Mouse (Mus musculus): ENCODE data around the gene Pde10a. TPM values are rescaled to one million over a fixed set of nuclear protein-coding genes. Genes with fewer than 3 reads are reported as not detected.
A peak's percentile ranks its signal among the peaks of the same experiment; 100 is the strongest.

Gene Pde10a
- polyA plus RNA-seq, 1 experiment from 2014 or later = 2.6 TPM

GRCm38 (mm10) chr17:8538102-8538501 is 12.9 kb downstream of the Pde10a start:
- 63% methylated on average over 3 of the region's 3 CpGs for WGBS
- ATAC-seq (ENCODE audit: insufficient read depth) (no peak), DNase-seq (peak; percentile 17)
- H3K4me1 ChIP-seq (ENCODE audit: insufficient read depth) = no peaks in the 10 kb centered on the region
- peak; percentile 38 for TF ChIP-seq CTCF (IDR thresholded peaks at IDR 0.05; ENCODE audit: low read depth)
- no peak overlapping the region for H3K4me3 ChIP-seq (ENCODE audit: low read depth, low read length)
- H3K9me3 ChIP-seq (ENCODE audit: low read depth, low read length) = no peaks in the 10 kb centered on the region
- H3K27me3 ChIP-seq (ENCODE audit: insufficient read depth, low read length) = no peaks in the 10 kb centered on the region
- no peak overlapping the region for H3K9ac ChIP-seq
- no peak overlapping the region for H3K4me2 ChIP-seq
- H3K36me3 ChIP-seq (ENCODE audit: insufficient read depth) = no peaks in the 10 kb centered on the region
- H3K27ac ChIP-seq (ENCODE audit: low read depth) = no peak overlapping the region

DNA sequence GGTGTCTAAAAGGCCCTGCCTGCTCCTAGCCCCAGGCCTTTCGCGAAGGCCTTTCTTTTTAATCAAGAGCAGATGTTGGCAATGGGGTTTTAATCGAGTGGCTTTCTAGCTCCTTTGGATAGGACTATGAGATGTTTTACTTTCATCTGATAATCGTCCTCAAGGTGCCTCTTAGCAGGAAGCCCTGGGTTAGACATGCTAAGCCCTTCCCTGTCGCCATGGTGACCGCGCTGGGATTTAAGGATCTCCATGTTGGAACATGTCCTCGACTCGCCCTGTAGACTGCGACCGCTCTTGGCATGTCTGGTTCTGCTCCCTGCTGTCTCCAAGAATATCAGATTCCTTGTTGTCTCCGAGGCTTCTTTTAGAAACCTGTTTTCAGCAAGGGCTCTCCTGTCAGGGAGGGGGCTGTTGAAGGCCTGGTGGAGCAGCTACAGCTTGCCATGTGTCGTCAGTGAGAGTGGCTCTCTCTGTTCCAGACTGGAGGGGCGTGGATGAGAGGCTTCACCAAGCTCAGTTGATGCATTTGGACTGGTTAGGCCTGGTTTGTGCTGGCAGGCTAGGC is 16.9 kb downstream of the Pde10a start:
- Histone ChIP-seq H3K9me3 (ENCODE audit: low read depth, low read length) (no peaks in the 10 kb centered on the region), H3K4me2 (no peak overlapping the region), H3K4me1 (ENCODE audit: insufficient read depth) (no peaks in the 10 kb centered on the region), H3K27me3 (ENCODE audit: insufficient read depth, low read length) (no peaks in the 10 kb centered on the region), H3K27ac (ENCODE audit: low read depth) (no peak overlapping the region), H3K4me3 (ENCODE audit: low read depth, low read length) (no peak overlapping the region), H3K9ac (no peak overlapping the region), H3K36me3 (ENCODE audit: insufficient read depth) (no peaks in the 10 kb centered on the region)
- DNase-seq = no peak
- no peak for TF ChIP-seq CTCF (IDR thresholded peaks at IDR 0.05; ENCODE audit: low read depth)
- no peak for ATAC-seq (ENCODE audit: insufficient read depth)
- 73% methylated on average over 14 of the region's 14 CpGs for WGBS

DNA sequence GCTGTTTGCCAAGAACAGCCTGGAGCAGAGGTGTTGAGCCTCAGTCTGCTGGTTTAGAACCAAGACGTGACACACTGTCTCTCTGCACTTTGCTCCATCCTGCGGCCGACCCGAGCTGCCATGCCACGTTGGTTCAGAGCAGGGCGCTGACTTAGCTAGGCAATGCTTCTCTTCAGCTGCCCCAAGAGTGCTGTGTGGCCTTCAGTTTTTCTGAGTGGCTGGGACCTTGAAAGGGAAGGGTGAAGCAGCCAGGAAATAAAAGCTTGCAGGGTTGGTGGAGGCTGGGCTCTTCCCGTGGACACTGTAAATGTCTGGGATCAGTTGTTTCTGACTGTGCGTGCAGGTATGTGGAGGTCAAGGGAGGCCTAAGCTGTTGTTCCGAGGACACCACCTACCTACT is 21.2 kb downstream of the Pde10a start:
- Histone ChIP-seq H3K4me2 (no peak overlapping the region), H3K27me3 (ENCODE audit: insufficient read depth, low read length) (no peaks in the 10 kb centered on the region), H3K9me3 (ENCODE audit: low read depth, low read length) (no peaks in the 10 kb centered on the region), H3K4me1 (ENCODE audit: insufficient read depth) (no peaks in the 10 kb centered on the region), H3K27ac (ENCODE audit: low read depth) (no peak overlapping the region), H3K36me3 (ENCODE audit: insufficient read depth) (no peaks in the 10 kb centered on the region), H3K4me3 (ENCODE audit: low read depth, low read length) (no peak overlapping the region), H3K9ac (no peak overlapping the region)
- ATAC-seq (ENCODE audit: insufficient read depth) (no peak), DNase-seq (no peak)
- no peak for TF ChIP-seq CTCF (IDR thresholded peaks at IDR 0.05; ENCODE audit: low read depth)
- WGBS = 74% methylated on average over 9 of the region's 9 CpGs

GRCm38 (mm10) chr17:8548733-8549132 is 23.6 kb downstream of the Pde10a start:
- no peak for TF ChIP-seq CTCF (IDR thresholded peaks at IDR 0.05; ENCODE audit: low read depth)
- Histone ChIP-seq H3K9ac (no peak overlapping the region), H3K36me3 (ENCODE audit: insufficient read depth) (no peaks in the 10 kb centered on the region), H3K4me2 (no peak overlapping the region), H3K9me3 (ENCODE audit: low read depth, low read length) (no peaks in the 10 kb centered on the region), H3K4me1 (ENCODE audit: insufficient read depth) (no peaks in the 10 kb centered on the region), H3K4me3 (ENCODE audit: low read depth, low read length) (no peak overlapping the region), H3K27ac (ENCODE audit: low read depth) (no peak overlapping the region), H3K27me3 (ENCODE audit: insufficient read depth, low read length) (no peaks in the 10 kb centered on the region; the same call in 1 of the 2 replicates)
- 75% methylated on average over 4 of the region's 4 CpGs for whole genome bisulfite sequencing
- no peak for DNase-seq
- no peak for ATAC-seq (ENCODE audit: insufficient read depth)

DNA sequence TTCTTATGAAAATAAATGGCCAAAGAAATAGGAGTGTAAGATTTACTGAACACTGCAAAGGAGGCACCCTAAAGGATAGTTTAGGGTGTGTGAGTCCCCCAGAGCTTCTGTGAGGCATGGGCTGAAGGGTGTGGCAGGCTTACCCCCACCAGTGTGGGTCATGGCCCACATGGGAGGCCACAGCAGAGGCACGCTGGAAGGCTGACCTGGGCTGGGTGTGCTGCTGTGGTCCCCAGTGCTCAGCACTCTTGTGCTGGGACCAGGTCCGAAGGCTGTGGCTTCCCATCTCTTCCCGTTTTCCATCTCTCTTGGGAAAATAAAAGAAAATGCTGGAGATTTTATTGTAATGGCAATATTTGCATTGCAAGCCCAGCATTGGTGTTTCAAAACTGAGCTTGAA is 26.5 kb downstream of the Pde10a start:
- H3K36me3 ChIP-seq (ENCODE audit: insufficient read depth) = no peaks in the 10 kb centered on the region
- no peak overlapping the region for H3K9ac ChIP-seq
- H3K4me2 ChIP-seq = no peak overlapping the region
- 67% methylated on average over 3 of the region's 3 CpGs for WGBS
- H3K27me3 ChIP-seq (ENCODE audit: insufficient read depth, low read length) = no peaks in the 10 kb centered on the region; the same call in 1 of the 2 replicates
- DNase-seq = no peak
- H3K27ac ChIP-seq (ENCODE audit: low read depth) = no peak overlapping the region
- H3K4me1 ChIP-seq (ENCODE audit: insufficient read depth) = no peaks in the 10 kb centered on the region
- no peak for ATAC-seq (ENCODE audit: insufficient read depth)
- H3K9me3 ChIP-seq (ENCODE audit: low read depth, low read length) = no peaks in the 10 kb centered on the region
- H3K4me3 ChIP-seq (ENCODE audit: low read depth, low read length) = no peak overlapping the region
- no peak for TF ChIP-seq CTCF (IDR thresholded peaks at IDR 0.05; ENCODE audit: low read depth)

DNA sequence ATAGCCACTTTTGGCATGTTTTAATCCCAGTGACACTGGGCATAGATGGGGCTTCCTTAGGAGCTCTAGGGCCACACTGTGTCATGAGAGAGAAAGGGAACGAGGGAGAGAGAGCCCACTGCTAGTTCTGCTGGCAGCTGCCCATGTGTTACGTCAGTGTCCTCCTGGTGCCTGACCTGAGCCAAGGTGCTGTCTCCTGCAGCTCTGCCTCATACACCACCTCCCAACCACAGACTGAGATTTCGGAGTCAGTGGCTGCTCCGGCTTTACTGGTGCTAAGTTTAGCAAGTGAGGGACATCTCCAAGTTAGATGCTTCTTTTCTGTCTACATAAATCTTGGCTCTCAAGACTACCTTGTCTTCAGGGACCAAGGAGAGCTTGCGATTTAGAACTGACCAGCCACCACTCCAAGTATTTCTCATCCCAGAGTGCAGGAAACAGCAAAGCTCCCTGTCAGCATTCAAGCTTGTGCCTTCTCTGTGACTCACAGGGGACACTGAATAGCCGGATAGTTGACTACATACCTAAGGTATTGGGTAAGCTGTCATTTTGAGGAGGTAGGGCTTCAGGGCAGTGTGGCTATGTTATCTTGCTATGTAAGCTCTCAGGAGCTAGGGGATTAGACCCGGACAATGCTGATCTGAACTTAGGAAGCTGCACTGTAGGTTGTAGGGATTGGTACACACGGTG is 27.3 kb downstream of the Pde10a start:
- no peak for TF ChIP-seq CTCF (IDR thresholded peaks at IDR 0.05; ENCODE audit: low read depth)
- DNase-seq (peak; percentile 3), ATAC-seq (ENCODE audit: insufficient read depth) (no peak)
- Histone ChIP-seq H3K27ac (ENCODE audit: low read depth) (no peak overlapping the region), H3K9ac (no peak overlapping the region), H3K4me3 (ENCODE audit: low read depth, low read length) (no peak overlapping the region), H3K4me2 (no peak overlapping the region), H3K27me3 (ENCODE audit: insufficient read depth, low read length) (no peaks in the 10 kb centered on the region; the same call in 1 of the 2 replicates), H3K4me1 (ENCODE audit: insufficient read depth) (no peaks in the 10 kb centered on the region), H3K9me3 (ENCODE audit: low read depth, low read length) (no peaks in the 10 kb centered on the region), H3K36me3 (ENCODE audit: insufficient read depth) (no peaks in the 10 kb centered on the region)
- WGBS = 67% methylated on average over 8 of the region's 8 CpGs

- no peak for TF ChIP-seq CTCF (IDR thresholded peaks at IDR 0.05; ENCODE audit: low read depth)
- no peaks in the 10 kb centered on the region; the same call in 1 of the 2 replicates for H3K27me3 ChIP-seq (ENCODE audit: insufficient read depth, low read length)
- no peak for ATAC-seq (ENCODE audit: insufficient read depth)
- H3K4me3 ChIP-seq (ENCODE audit: low read depth, low read length) = no peak overlapping the region
- H3K4me1 ChIP-seq (ENCODE audit: insufficient read depth) = no peaks in the 10 kb centered on the region
- 67% methylated on average over 3 of the region's 3 CpGs for WGBS
- H3K36me3 ChIP-seq (ENCODE audit: insufficient read depth) = no peaks in the 10 kb centered on the region
- H3K9me3 ChIP-seq (ENCODE audit: low read depth, low read length) = no peaks in the 10 kb centered on the region
- H3K27ac ChIP-seq (ENCODE audit: low read depth) = no peak overlapping the region
- no peak for DNase-seq
- no peak overlapping the region for H3K9ac ChIP-seq
- no peak overlapping the region for H3K4me2 ChIP-seq
Measured at GRCm38 (mm10) chr17:8553601-8554000, 28.4 kb downstream of the Pde10a start.
